14 mouse cellular contexts compared by ENCODE assay signal in genomic region chr9:116677142-116677541, GRCm38 (mm10).
DNase-seq lines count a peak whose midpoint lies in the region; ATAC-seq and TF ChIP-seq lines count a peak whose summit lies in the region.
"Had no signal": no experiment of that assay in that cellular context is flagged by ENCODE, and none has a peak within 500 bp of the region (broad histone marks: within the 10 kb centered on the region; RNA-seq: fewer than 3 reads in every experiment).

No protein-coding gene starts in this region.

- H3K27me3 ChIP-seq in heart, adult 2 months (ENCODE audit: control insufficient read depth, insufficient read depth, low read length) = no peaks in the 10 kb centered on the region
- no peaks in the 10 kb centered on the region for H3K27me3 ChIP-seq in lung, embryonic 15.5 days
- H3K27me3 ChIP-seq in intestine, embryonic 15.5 days (replicated peaks) = no peaks in the 10 kb centered on the region
- H3K27me3 ChIP-seq in stomach, embryonic 16.5 days (ENCODE audit: control insufficient read depth, insufficient read depth, low read length) = no peaks in the 10 kb centered on the region
- no peaks in the 10 kb centered on the region for H3K27me3 ChIP-seq in hindbrain, embryonic 16.5 days (replicated peaks; ENCODE audit: control insufficient read depth, insufficient read depth, low read length)
- H3K27me3 ChIP-seq: liver, embryonic 13.5 days had no signal

- ATAC-seq in lung, embryonic 15.5 days (ENCODE audit: borderline replicate concordance, extremely low read depth, low FRiP score, low TSS enrichment) = peak; percentile 72
- ATAC-seq in intestine, embryonic 15.5 days = no peak
- ATAC-seq in stomach, embryonic 16.5 days (ENCODE audit: insufficient read depth, low FRiP score) = peak; percentile 62; the same call in 1 of the 2 replicates
- ATAC-seq in hindbrain, embryonic 16.5 days = no peak
- ATAC-seq: activated CD4-positive, CD25-positive, alpha-beta regulatory T cell, adult 4 months had no signal

- TF ChIP-seq POLR2A in heart, adult 2 months (IDR thresholded peaks at IDR 0.05; ENCODE audit: insufficient read depth, low read depth, low read length) = no peak

- DNase-seq in heart, adult 2 months = peak in 1 of 2 experiments; percentile 12
- DNase-seq in heart, postnatal 4 days = no peak
- DNase-seq in lung, postnatal 10 days = no peak
- DNase-seq in right cerebral cortex, postnatal 36 days (ENCODE audit: low spot score in 2 of 2) = no peak
- DNase-seq: cerebellum, adult 8-10 months; embryo, embryonic 11 days; liver, embryonic 13.5 days; thymus, postnatal 25 days had no signal

- TF ChIP-seq EP300 in heart, adult 2 months (IDR thresholded peaks at IDR 0.05; ENCODE audit: insufficient read depth, low read depth, low read length) = no peak

- H3K27ac ChIP-seq in heart, adult 2 months = peak overlapping the region; percentile 42
- H3K27ac ChIP-seq in lung, embryonic 15.5 days = peak overlapping the region; percentile 79
- H3K27ac ChIP-seq in intestine, embryonic 15.5 days = peak overlapping the region; percentile 58
- peak overlapping the region; percentile 66 for H3K27ac ChIP-seq in stomach, embryonic 16.5 days (ENCODE audit: low read length)
- no peak overlapping the region for H3K27ac ChIP-seq in hindbrain, embryonic 16.5 days (ENCODE audit: low read depth, low read length)
- H3K27ac ChIP-seq: hindbrain, embryonic 14.5 days; liver, embryonic 13.5 days had no signal

- no peaks in the 10 kb centered on the region; the same call in 1 of the 2 replicates for H3K36me3 ChIP-seq in heart, adult 2 months (ENCODE audit: control insufficient read depth, insufficient read depth, low read length)
- H3K36me3 ChIP-seq in lung, embryonic 15.5 days = peaks cover 10% of the 10 kb centered on the region; the same call in 1 of the 2 replicates
- no peaks in the 10 kb centered on the region for H3K36me3 ChIP-seq in intestine, embryonic 15.5 days
- H3K36me3 ChIP-seq in stomach, embryonic 16.5 days (ENCODE audit: control insufficient read depth, insufficient read depth, low read length) = no peaks in the 10 kb centered on the region
- no peaks in the 10 kb centered on the region for H3K36me3 ChIP-seq in hindbrain, embryonic 16.5 days (ENCODE audit: control insufficient read depth, insufficient read depth, low read length)
- H3K36me3 ChIP-seq: liver, embryonic 13.5 days had no signal

- TF ChIP-seq CTCF in heart, adult 2 months (IDR thresholded peaks at IDR 0.05) = no peak

- H3K4me3 ChIP-seq in heart, adult 2 months = no peak overlapping the region
- H3K4me3 ChIP-seq in lung, embryonic 15.5 days = no peak overlapping the region
- no peak overlapping the region for H3K4me3 ChIP-seq in intestine, embryonic 15.5 days (replicated peaks)
- H3K4me3 ChIP-seq in stomach, embryonic 16.5 days (replicated peaks; ENCODE audit: low read length) = no peak overlapping the region
- no peak overlapping the region for H3K4me3 ChIP-seq in hindbrain, embryonic 16.5 days (ENCODE audit: low read length)
- H3K4me3 ChIP-seq: liver, embryonic 13.5 days had no signal

- H3K9me3 ChIP-seq in lung, embryonic 15.5 days = no peaks in the 10 kb centered on the region
- H3K9me3 ChIP-seq in intestine, embryonic 15.5 days = no peaks in the 10 kb centered on the region
- H3K9me3 ChIP-seq in stomach, embryonic 16.5 days (replicated peaks; ENCODE audit: control insufficient read depth, low read length) = no peaks in the 10 kb centered on the region
- no peaks in the 10 kb centered on the region for H3K9me3 ChIP-seq in hindbrain, embryonic 16.5 days (ENCODE audit: control insufficient read depth, low read length)
- H3K9me3 ChIP-seq: liver, embryonic 13.5 days had no signal

- H3K79me2 ChIP-seq in heart, adult 2 months (replicated peaks; ENCODE audit: control insufficient read depth, insufficient read depth, low read length) = no peaks in the 10 kb centered on the region

- peaks cover 5% of the 10 kb centered on the region for H3K4me1 ChIP-seq in heart, adult 2 months (ENCODE audit: control insufficient read depth, insufficient read depth, low read length)
- 0 out of 2 replicates have a peak, but pooled peaks cover 6% of the 10 kb centered on the region for H3K4me1 ChIP-seq in lung, embryonic 15.5 days
- H3K4me1 ChIP-seq in intestine, embryonic 15.5 days (replicated peaks) = 0 out of 2 replicates have a peak, but pooled peaks cover 4% of the 10 kb centered on the region
- no peaks in the 10 kb centered on the region for H3K4me1 ChIP-seq in stomach, embryonic 16.5 days (ENCODE audit: control insufficient read depth, insufficient read depth, low read length)
- no peaks in the 10 kb centered on the region for H3K4me1 ChIP-seq in hindbrain, embryonic 16.5 days (ENCODE audit: control insufficient read depth, insufficient read depth, low read depth, low read length)
- H3K4me1 ChIP-seq: liver, embryonic 13.5 days had no signal

- intact Hi-C loops in heart, adult 2 months (cut with DNase I) = loop anchor here (5.0 to 10.0 kb wide), 2 partner anchors 35 to 198 kb away; no protein-coding TSS in a partner anchor

- H3K4me2 ChIP-seq in lung, embryonic 15.5 days = no peak overlapping the region
- no peak overlapping the region for H3K4me2 ChIP-seq in intestine, embryonic 15.5 days (replicated peaks)
- no peak overlapping the region for H3K4me2 ChIP-seq in stomach, embryonic 16.5 days (ENCODE audit: low read depth, low read length)
- no peak overlapping the region for H3K4me2 ChIP-seq in hindbrain, embryonic 16.5 days (ENCODE audit: low read length)
- H3K4me2 ChIP-seq: hindbrain, embryonic 14.5 days; liver, embryonic 13.5 days had no signal

- no peak overlapping the region for H3K9ac ChIP-seq in heart, adult 2 months (ENCODE audit: low read depth, low read length)
- no peak overlapping the region for H3K9ac ChIP-seq in lung, embryonic 15.5 days
- H3K9ac ChIP-seq in intestine, embryonic 15.5 days = no peak overlapping the region
- no peak overlapping the region for H3K9ac ChIP-seq in stomach, embryonic 16.5 days (ENCODE audit: low read length)
- no peak overlapping the region for H3K9ac ChIP-seq in hindbrain, embryonic 16.5 days (ENCODE audit: low read depth, low read length)
- H3K9ac ChIP-seq: hindbrain, embryonic 14.5 days; liver, embryonic 13.5 days had no signal

- WGBS in heart, adult 2 months = 39% methylated on average over 4 of the region's 4 CpGs
- 48% methylated on average over 4 of the region's 4 CpGs for WGBS in lung, embryonic 15.5 days
- WGBS in intestine, embryonic 15.5 days = 54% methylated on average over 4 of the region's 4 CpGs
- WGBS in stomach, embryonic 16.5 days = 43% methylated on average over 4 of the region's 4 CpGs
- 81% methylated on average over 4 of the region's 4 CpGs for WGBS in hindbrain, embryonic 16.5 days

Comparison
In these comparisons a context has a peak if more than half of its experiments do, and no peak if none do; other contexts are left out.
1. ATAC-seq: peak in lung, embryonic 15.5 days (single experiment) and stomach, embryonic 16.5 days (single experiment); none in intestine, embryonic 15.5 days (single experiment) and hindbrain, embryonic 16.5 days (single experiment).